Mouse (Mus musculus) retina, adult 2 months (tissue): ENCODE measurements around the gene Il12rb1.

Source experiments
- DNase-seq: peaks from one replicate; pipeline ENCODE4 v3.0.0-alpha.2; 2012; ENCODE audit warnings: low read depth, low spot score

The Il12rb1 gene

DNA sequence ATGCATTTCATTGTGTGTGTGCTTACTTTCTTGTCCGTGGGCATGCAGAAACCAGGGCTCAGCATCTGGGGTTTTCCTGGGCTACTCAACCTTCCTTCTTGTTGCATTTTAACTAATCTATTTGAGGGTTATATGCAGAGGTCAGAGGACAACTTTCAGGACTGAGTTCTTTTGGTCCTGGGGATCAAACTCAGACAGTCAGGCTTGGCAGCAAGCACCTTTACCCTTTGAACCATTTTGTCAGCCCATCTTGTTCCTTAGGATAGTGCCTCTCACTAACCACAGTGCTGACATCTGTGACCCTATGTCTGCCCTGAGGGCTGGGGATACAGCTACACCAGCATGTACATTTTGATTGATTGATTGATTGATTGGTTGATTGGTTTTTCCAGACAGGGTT lies 19.5 kb downstream of the Il12rb1 start:
- no peak for DNase-seq

DNA sequence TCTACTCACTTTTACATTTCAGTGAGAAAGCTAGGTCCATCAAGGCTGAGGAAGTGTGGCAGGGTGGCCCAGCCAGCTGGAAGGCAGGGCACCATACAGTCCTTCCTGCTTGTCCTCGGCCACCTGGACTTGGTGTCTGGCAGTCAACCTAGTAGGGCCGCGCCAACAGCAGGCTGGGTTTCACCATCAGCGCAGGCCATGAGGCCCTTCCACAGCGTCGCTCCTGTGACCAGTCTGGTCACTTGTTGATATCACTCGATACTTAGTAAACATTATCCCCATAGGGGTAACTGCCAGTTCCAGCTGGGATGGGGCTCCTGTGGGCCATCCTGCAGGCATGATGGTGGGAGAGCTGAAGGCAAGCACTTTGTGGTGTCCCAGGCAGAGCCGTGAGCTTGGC lies 23.3 kb downstream of the Il12rb1 start:
- DNase-seq: no peak

DNA sequence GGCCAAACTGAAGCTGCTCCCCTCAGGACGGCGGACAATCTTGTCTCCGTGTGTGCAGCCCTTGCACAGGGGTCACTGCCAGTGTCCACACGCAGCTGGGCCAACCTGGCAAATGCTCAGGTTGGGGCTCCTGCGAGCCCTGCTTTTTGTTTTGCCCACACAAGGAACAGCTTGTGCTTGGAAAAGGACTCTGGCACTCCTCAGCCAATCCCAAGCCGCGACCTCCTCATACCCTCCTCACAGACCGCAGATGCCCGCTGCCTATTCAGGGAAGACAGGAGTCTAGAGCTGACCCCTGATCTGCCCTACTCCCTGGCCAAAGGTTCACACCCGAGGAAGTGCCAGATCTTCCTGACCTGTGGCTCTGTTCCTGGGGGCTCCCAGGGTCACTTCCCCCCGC lies 24.1 kb downstream of the Il12rb1 start:
- DNase-seq: no peak

DNA sequence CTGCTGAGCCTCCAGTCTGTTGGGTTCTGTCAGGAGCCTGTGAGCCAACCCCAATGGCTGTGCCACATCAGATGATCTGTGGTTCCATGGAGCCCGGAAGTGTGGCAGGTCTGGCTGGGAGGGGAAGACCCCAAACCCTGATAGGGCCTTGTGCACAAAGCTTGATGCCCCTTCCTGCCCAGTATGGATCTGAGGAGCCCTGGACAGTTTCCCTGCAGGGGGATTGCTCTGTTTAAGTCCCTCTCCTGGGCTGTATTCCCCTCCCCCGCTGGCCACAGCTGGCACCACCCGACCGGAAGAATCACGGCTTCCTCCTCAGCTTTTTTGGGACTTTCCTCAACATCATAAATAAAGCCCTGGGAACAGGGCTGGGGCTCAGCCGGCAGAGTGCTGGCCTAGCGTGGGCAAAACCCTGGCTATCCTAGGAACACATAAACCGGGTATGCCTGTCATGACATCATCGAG lies 24.8 kb downstream of the Il12rb1 start:
- no peak for DNase-seq

DNA sequence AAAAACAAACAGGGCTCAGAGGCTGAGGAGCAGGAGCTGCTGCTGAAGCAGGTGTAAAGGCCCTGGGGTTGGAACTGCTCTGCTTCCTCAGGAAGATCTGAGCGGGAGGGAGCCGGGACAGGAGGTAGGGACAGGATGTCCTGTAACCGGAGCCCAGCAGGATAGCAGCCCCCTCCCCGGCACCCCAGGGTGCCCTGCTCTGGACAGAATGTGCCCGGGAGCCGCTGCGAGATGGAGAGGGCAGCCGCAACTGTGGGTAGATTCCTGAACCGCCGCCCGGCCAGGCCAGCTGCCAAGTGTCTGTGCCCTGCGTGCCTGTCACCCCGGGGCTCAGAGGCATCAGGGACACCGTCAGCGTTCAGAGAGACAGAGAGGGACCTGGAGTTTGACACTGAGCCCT lies 25.3 kb downstream of the Il12rb1 start:
- no peak for DNase-seq

DNA sequence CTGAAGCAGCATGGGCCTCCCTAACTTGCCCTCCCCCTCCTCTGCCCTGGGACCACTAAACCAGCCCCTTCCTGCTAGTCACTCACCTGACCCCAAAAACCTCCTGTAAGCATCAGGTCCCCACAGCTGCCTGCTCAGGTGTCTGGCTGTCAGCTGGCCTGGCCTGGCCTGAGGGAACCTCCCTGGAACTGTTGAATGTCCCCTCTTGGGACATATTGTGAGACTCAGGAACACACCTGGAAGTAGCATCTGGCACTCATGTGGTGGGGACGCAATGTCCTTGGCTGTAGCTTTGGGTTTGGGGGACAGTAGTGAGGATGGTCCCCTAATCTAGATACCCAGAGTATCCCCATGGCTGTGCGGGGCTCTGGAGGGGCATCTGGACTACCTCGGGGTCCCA lies 25.8 kb downstream of the Il12rb1 start:
- no peak for DNase-seq

DNA sequence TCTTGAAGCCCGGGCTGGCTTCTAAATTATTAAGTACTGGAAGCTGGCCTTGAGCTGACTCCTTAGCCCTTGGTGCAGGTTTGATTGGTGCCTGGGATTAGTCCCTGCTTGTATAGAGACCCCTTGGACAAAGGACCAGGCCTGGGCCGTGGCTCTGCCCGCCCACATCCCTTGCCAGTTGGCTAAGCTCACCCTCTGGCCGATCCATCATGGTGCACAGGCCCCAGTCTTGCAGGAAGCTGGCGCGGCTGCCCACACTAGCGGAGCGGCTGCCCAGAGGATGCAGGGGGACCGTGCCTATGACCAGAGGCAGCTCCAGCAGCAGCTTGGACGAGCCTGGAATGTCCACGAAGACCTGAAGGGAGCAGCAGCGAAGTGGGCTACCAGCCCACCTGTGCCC lies 28.4 kb downstream of the Il12rb1 start:
- no peak for DNase-seq

DNA sequence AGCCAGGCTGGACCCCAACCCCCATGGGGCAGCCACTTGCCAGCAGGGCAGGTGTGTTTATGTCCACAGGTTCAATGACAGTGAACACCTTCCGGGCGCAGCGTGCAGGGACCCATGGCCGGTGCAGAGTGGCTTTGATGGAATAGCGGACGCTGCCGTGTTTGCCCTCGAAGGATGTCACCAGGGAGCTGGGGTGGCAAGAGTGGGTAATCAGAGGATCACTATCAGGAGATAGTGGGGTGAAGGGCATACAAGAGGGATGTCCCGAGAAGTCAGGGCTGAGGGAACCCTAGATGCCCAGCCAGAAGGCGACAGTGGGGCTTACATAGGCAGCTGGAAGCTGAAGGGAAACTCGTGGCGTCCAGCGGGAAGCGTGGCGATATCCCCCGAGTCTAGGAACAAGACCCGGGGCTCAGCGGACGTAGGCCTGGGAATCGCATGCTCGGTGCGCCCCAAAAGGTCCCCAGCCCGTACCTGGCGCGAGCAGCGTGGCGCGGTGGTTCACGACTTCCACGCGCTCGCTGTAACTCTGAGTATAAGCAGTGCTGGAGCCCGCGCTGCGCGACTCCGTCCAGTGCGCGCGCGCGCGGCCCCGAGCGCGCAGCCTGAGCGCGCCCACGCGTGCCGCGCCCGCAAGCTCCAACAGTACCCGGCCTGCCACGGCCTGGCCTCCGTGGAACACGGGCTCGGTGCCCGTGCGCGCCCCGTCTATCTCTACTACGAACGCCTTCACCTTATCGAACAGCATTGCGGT lies 30.6 kb downstream of the Il12rb1 start:
- DNase-seq: no peak

DNA sequence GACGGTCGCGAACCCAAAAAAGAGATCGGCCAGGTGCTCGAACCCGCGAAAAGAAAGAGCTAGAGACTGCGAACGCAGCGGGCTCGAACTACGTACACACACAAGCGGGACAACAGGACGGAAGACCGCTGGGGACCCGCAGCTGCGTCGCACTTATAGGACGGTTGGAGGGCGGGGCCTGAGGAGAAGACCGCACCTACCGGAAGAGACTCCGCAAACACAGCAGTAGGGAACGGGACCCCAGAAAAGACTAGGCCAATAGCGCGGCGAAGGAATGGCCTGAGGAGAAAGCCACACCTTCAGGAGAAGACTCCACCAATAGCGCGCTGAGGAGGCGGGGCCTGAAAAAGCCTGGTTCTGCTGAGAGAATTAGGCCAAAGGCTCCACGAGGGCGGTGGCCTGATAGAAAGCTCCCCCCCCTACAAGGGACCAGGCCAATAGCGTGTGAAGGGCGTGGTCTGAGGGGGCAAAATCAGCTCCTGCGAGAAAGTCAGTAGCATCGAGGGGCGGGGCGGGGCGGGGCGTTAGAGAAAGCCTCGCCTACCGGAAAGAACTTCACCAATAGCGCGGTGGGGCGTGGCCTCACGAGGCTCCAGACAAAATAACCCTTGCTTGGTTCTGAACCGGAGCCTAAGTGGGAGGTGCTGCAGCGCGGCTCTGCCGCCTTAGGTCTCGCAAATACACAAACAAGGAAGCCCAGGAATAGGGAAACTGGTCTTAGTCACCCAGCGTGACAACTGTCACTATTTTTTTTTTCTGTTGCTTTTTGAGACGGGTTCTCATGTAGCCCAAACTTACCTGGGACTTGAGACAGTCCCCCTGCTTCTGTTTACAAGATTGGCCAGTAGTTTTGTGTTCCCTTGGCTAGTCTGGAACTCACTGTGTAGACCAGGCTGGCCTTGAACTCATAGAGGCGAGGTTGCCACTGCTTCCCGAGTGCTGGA lies 31.4 kb downstream of the Il12rb1 start, which contains the start of gene Arrdc2:
TSS of gene Arrdc2 (minus strand) at position 313 of the 944 bp plus-strand sequence.
- DNase-seq: peak; percentile 98

DNA sequence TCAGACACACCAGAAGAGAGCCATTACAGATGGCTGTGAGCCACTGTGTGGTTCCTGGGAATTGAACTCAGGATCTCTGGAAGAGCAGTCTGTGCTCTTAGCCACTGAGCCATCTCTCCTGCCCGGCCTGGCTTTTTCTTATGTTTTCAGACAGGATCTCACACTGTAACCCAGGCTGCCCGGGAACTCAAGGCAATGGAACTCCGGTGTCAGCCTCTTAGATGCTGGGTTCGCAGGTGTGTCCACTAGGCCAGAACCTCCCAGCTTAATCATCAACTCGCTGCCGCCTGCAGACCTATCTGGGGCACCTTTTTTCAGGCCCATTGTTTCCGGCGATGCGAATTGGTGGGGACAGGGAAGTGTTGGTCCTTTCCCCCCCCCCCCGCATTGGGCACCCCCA lies 32.3 kb downstream of the Il12rb1 start:
- no peak for DNase-seq

DNA sequence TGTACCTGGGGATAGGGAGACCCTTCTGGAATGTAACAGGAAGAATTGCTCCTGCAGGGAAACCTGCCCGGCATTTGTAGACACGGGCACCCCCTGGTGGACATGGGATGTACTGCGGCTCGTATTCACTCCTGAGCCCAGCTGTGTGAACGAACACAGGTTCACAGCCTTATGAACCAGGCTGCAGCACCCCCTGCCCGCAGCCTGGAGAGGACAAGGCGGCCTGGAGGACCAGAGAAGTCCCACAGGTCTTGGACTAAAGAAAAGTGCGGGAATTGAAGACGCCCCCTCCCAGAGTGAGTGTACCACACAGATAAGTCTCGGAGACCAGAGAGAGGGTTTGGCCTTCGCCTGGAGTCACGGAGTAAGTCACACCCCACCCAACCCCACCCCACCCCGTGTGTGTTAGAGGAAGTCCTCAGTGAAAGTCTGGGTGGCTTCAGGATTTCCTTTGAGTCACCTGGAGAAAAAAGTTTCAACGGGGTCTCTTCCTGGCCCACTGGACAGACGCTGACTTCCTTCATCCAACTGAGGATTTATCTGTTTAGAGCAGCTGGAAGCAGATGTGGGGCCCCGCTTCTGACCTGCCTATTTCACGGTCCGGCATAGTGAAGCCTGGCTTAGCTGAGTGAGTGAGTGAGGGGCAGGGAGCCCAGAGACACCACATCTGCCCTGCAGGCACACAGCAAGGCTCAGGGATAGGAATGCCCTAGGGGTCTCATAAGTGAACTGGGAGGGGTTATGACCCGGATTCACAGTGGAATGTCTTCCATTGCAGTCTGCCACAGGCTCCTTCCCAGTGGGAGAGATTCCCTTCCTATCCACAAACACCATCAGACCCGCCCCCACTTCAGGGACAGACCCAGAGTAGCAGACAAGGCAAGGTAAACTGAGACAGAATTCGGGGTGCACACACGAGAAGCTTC lies 33.2 kb downstream of the Il12rb1 start:
- DNase-seq: peak; percentile 67

DNA sequence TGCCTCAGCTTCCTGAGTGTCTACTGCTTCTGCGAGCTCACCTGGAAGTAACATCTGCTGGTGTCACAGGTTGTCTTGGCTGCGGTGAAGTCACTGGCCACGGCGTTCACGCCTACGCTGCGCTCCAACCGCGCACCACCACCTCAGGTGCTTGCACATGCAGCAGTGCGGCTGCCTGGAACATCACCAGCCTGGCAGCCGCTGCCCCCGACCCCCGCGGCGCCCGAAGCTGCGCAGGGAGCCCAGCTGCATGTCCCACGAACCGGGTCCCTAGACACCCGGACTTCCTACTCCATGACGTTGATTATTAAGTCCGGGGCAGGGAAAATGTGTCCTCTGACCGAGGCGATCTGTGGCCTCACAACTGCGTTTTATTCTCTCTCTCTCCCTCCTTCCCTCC lies 34.2 kb downstream of the Il12rb1 start:
- no peak for DNase-seq

DNA sequence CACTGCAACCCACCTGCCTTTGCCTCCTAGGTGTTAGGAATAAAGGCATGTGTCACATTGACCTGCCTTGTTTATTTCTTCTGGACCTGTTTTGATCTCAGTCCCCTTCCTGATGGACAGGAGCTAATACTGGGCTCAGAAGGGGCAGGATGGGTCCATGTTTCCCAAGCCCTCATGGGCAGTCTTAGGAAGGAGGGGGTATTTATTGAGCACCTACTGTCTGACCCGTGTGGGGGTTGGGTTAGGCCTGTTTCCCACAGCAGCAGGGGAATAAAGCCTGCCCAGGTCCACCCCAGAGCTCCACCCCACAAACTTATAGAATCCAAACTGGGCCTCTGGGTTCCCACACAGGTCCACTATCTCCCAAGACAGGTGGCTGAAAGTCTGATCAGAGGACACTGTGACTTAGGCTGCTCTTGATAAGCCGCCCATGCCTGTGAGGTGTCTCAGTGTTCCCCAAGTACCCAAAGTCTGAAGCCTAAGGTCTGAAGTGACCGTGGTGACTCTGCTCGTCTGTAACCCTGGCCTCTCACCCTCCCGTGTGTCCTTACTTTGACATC lies 35.0 kb downstream of the Il12rb1 start:
- no peak for DNase-seq

DNA sequence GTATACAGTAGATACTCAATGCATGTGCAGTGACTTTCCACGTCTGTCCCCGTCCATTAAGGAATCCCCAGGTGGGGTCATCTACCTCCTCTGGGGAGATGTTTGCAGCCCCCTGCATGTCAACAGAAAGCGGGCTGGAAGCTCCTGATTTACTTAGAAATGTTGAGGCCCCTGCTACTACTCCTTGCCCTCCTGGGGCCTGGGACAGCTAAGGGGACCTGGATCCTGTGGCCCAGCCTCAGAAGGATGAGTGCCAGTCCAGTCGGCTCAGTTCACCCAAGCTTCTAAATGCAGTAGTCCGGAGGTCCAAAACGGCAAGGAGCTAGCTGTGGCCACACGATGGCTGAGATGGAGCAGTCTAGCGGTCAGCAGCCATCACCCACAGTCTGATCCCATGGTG lies 35.7 kb downstream of the Il12rb1 start:
- DNase-seq: no peak

DNA sequence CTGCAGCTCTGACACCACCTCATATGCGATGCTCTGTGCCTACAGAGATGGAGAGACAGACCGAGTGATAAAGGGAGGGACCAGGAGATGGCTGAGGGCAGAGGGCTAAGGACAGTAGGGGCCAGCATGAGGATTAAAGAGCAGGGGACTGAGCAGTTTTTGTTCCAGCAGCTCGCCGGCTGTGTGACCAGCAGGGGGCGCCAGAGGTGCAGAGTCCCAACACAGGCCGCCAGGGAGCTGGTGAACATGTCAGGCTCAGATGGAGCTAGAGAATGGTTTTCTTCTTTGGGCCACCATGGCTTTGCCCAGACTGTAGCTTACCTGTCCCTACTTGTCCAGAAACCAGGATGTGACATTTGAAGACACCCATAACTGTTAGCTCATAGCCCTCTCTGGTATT lies 36.3 kb downstream of the Il12rb1 start:
- peak; percentile 67 for DNase-seq

DNA sequence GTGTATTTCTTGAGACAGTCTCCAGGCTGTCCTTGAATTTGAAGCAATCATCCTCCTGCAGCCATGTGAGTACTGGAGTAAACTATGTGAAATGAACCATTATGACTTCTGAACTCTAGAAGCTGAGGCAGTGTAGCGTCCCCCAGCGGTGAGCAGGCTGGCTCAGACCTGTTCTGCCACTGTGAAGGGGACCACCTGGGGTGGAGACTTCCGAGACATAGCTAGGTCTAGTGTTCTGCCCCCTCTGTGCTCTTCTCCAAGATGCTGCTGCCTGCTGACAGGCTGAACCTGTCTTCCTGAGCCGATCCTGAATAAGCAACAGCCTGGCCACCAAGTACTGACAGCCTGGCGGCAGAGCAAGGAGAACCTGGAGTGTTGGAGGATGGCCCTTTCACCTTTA lies 36.9 kb downstream of the Il12rb1 start:
- DNase-seq: no peak

DNA sequence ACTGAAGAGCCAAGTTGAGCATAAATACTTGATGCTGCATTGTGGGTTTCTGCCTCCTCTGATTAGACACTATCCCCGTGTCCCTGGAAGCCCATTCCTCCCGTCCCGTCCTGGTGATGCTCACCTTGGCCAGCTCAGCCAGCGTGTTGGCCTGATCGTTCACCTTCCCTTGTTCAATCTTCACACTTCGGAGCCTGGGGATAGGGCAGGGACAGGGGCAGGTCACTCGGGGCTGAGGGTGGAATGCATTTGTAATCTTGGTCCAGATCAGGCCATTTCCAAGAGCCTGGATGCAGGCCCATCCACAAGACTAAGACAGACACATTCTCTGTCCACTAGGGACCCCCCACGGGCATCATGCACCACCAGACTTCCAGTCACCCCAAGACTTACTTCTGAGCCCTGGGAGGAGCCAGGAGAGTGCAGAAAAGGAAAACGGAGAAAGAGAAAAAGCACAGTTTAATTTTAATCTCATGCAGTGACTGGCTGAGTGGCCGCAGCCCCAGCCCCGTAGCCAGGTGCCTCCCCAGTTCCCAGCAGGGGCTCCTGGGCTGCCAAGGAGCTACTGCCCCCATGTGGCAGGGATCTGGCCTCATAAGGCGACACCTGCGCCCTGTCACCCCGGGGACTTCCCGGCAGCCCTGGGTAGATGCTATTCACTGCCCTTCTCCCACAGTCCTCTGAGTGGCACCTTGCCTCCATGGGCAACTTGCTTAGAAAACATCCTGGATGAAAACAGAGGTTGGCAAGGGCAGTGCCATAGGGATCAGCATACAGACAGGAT lies 38.3 kb downstream of the Il12rb1 start:
- DNase-seq: no peak

DNA sequence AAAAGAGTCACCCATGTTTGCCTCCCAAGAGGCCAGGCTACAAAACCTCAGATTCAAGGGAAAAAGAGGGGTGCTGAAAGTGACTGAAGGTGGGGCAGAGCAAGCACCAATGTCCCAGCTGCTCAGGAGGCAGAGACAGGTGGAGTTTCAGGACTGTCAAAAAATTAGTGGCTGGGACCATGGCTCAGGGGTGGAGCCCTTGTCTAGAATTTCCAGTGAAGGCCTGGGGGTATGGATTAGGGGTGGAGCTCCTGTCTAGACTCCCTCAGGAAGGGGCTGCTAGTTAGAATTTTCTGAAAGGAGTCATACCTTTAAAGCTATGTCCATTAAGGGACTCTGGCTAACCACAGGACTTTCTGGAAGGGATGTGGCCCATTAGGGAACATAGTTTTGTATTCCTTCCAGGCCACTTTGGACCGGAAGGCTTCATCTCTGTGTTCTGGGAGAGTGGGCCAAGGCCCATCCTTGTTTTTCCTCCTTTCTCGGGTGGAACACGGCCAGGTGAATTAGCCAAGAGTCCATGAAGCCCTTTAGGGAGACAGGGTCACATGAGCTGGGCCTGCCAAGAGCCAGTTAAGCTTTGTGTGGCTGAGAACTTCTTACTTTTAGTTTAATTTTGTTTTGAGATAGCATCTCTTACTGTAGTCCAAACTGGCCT lies 41.2 kb downstream of the Il12rb1 start:
- no peak for DNase-seq

DNA sequence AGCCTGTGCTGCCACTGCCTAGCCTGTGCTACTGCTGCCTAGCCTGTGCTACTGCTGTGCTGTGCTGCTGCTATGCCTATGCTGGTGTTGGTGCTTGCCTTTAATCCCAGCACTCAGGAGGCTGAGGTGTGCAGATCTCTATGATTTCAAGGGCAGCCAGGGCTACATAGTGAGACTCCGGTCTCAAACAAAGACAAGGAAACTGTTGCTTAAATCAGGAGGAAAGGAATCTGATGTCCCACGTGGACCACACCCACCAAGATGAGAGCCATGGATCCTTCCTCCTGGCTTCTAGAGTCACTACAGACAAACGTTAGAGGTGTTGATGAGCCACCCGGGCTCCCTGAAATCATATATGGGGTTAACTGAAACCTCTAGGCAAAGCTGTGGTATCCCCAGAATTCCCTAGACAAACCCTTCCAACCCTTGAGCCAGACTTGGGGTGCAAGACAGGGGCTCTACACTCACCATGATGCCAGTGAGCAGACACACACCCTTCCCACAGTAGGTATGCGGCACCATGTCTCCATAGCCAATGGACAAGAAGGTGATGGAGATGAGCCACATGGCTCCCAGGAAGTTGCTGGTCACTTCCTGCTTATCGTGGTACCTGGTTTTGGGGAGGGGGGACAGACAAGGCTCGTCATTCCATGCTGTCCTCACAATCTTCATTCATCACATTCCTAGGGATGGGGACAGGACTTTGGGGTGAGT lies 42.0 kb downstream of the Il12rb1 start:
- no peak for DNase-seq
